Mouse (Mus musculus): Measurements from ENCODE around the gene Nrap. TPM values are rescaled to one million over a fixed set of nuclear protein-coding genes. Genes with fewer than 3 reads are reported as not detected.

Nrap gene
- polyA plus RNA-seq, 1 experiment from 2014 or later, result 0.61 TPM

- H3K4me1 ChIP-seq (replicated peaks), result peaks cover 29% of the 10 kb centered on the region
- WGBS, result 2% methylated on average over 74 of the region's 78 CpGs
These were observed 7.1 kb upstream of the Nrap start, which contains the start of gene Casp7 for GRCm38 (mm10) chr19:56396669-56397621. Gene Casp7, plus strand, starts transcription at chr19:56397129.

GRCm38 (mm10) chr19:56396227-56396626 lies 6.4 kb upstream of the Nrap start:
- peaks cover 23% of the 10 kb centered on the region for H3K4me1 ChIP-seq (replicated peaks)

More at GRCm38 (mm10) chr19:56396669-56397621, 7.1 kb upstream of the Nrap start, which contains the start of gene Casp7:
- peak; percentile 22; the same call in 1 of the 2 replicates for ATAC-seq (ENCODE audit: insufficient number of reproducible peaks, insufficient read depth, low FRiP score, low TSS enrichment, low read depth)
- H3K36me3 ChIP-seq, result no peaks in the 10 kb centered on the region
- no peaks in the 10 kb centered on the region for H3K9me3 ChIP-seq
- peak within 1 kb of the TSS; percentile 84 for H3K4me2 ChIP-seq
- peak within 1 kb of the TSS; percentile 60 for H3K4me3 ChIP-seq (replicated peaks)
- peaks cover 18% of the 10 kb centered on the region for H3K27me3 ChIP-seq
- H3K9ac ChIP-seq (replicated peaks), result peak within 1 kb of the TSS; percentile 80
- H3K27ac ChIP-seq, result peak within 1 kb of the TSS; percentile 88

GRCm38 (mm10) chr19:56395183-56395935 lies 5.5 kb upstream of the Nrap start:
- Histone ChIP-seq H3K4me3 (replicated peaks) (no peak overlapping the region), H3K9ac (replicated peaks) (no peak overlapping the region), H3K36me3 (no peaks in the 10 kb centered on the region), H3K4me2 (no peak overlapping the region), H3K27ac (no peak overlapping the region), H3K4me1 (replicated peaks) (peaks cover 14% of the 10 kb centered on the region), H3K9me3 (no peaks in the 10 kb centered on the region), H3K27me3 (peaks cover 18% of the 10 kb centered on the region)
- no peak for ATAC-seq (ENCODE audit: insufficient number of reproducible peaks, insufficient read depth, low FRiP score, low TSS enrichment, low read depth)
- 86% methylated on average over 16 of the region's 16 CpGs for WGBS

More at GRCm38 (mm10) chr19:56396227-56396626, 6.4 kb upstream of the Nrap start:
- Histone ChIP-seq H3K9ac (replicated peaks) (no peak overlapping the region), H3K4me2 (peak overlapping the region; percentile 84), H3K9me3 (no peaks in the 10 kb centered on the region), H3K27me3 (peaks cover 18% of the 10 kb centered on the region), H3K27ac (no peak overlapping the region; the same call in 1 of the 2 replicates), H3K36me3 (no peaks in the 10 kb centered on the region), H3K4me3 (replicated peaks) (peak overlapping the region; percentile 60)
- no peak for ATAC-seq (ENCODE audit: insufficient number of reproducible peaks, insufficient read depth, low FRiP score, low TSS enrichment, low read depth)
- WGBS, result 41% methylated on average over 12 of the region's 12 CpGs

- 76% methylated on average over 9 of the region's 9 CpGs for WGBS
These were observed 3.6 kb upstream of the Nrap start for GRCm38 (mm10) chr19:56393311-56393866.

GRCm38 (mm10) chr19:56391307-56392046 lies 1.6 kb upstream of the Nrap start:
- Histone ChIP-seq H3K4me2 (no peak overlapping the region), H3K36me3 (no peaks in the 10 kb centered on the region), H3K4me3 (replicated peaks) (no peak overlapping the region), H3K9me3 (no peaks in the 10 kb centered on the region), H3K27me3 (peaks cover 17% of the 10 kb centered on the region), H3K9ac (replicated peaks) (no peak overlapping the region), H3K4me1 (replicated peaks) (peaks cover 5% of the 10 kb centered on the region; the same call in 1 of the 2 replicates), H3K27ac (no peak overlapping the region)
- ATAC-seq (ENCODE audit: insufficient number of reproducible peaks, insufficient read depth, low FRiP score, low TSS enrichment, low read depth), result no peak
- 74% methylated on average over 6 of the region's 6 CpGs for WGBS

More at GRCm38 (mm10) chr19:56393311-56393866, 3.6 kb upstream of the Nrap start:
- Histone ChIP-seq H3K4me2 (no peak overlapping the region), H3K9me3 (no peaks in the 10 kb centered on the region), H3K9ac (replicated peaks) (no peak overlapping the region), H3K4me1 (replicated peaks) (peaks cover 14% of the 10 kb centered on the region), H3K27ac (no peak overlapping the region), H3K36me3 (no peaks in the 10 kb centered on the region), H3K4me3 (replicated peaks) (no peak overlapping the region), H3K27me3 (peaks cover 18% of the 10 kb centered on the region)
- no peak for ATAC-seq (ENCODE audit: insufficient number of reproducible peaks, insufficient read depth, low FRiP score, low TSS enrichment, low read depth)

- 91% methylated on average over 11 of the region's 11 CpGs for WGBS
- Histone ChIP-seq H3K36me3 (no peaks in the 10 kb centered on the region), H3K27ac (no peak overlapping the region), H3K27me3 (no peaks in the 10 kb centered on the region), H3K4me3 (replicated peaks) (no peak overlapping the region), H3K9me3 (no peaks in the 10 kb centered on the region), H3K4me1 (replicated peaks) (no peaks in the 10 kb centered on the region), H3K9ac (replicated peaks) (no peak overlapping the region), H3K4me2 (no peak overlapping the region)
- ATAC-seq (ENCODE audit: insufficient number of reproducible peaks, insufficient read depth, low FRiP score, low TSS enrichment, low read depth), result no peak
These were observed 661 bp downstream of the Nrap start for GRCm38 (mm10) chr19:56389176-56389575.

GRCm38 (mm10) chr19:56387726-56388302 lies 2.0 kb downstream of the Nrap start:
- Histone ChIP-seq H3K4me3 (replicated peaks) (no peak overlapping the region), H3K36me3 (no peaks in the 10 kb centered on the region), H3K9me3 (no peaks in the 10 kb centered on the region), H3K27ac (no peak overlapping the region), H3K9ac (replicated peaks) (no peak overlapping the region), H3K4me1 (replicated peaks) (no peaks in the 10 kb centered on the region), H3K27me3 (no peaks in the 10 kb centered on the region), H3K4me2 (no peak overlapping the region)
- 85% methylated on average over 4 of the region's 4 CpGs for WGBS
- ATAC-seq (ENCODE audit: insufficient number of reproducible peaks, insufficient read depth, low FRiP score, low TSS enrichment, low read depth), result no peak

- Histone ChIP-seq H3K27me3 (no peaks in the 10 kb centered on the region), H3K27ac (no peak overlapping the region), H3K9ac (replicated peaks) (no peak overlapping the region), H3K36me3 (no peaks in the 10 kb centered on the region), H3K4me3 (replicated peaks) (no peak overlapping the region), H3K9me3 (no peaks in the 10 kb centered on the region), H3K4me1 (replicated peaks) (no peaks in the 10 kb centered on the region), H3K4me2 (no peak overlapping the region)
- ATAC-seq (ENCODE audit: insufficient number of reproducible peaks, insufficient read depth, low FRiP score, low TSS enrichment, low read depth), result no peak
- 88% methylated on average over 10 of the region's 10 CpGs for WGBS
These were observed 3.7 kb downstream of the Nrap start for GRCm38 (mm10) chr19:56386095-56386494.

GRCm38 (mm10) chr19:56385546-56385945 lies 4.3 kb downstream of the Nrap start:
- Histone ChIP-seq H3K36me3 (no peaks in the 10 kb centered on the region), H3K27ac (no peak overlapping the region), H3K4me3 (replicated peaks) (no peak overlapping the region), H3K9me3 (no peaks in the 10 kb centered on the region), H3K9ac (replicated peaks) (no peak overlapping the region), H3K4me2 (no peak overlapping the region), H3K4me1 (replicated peaks) (no peaks in the 10 kb centered on the region), H3K27me3 (no peaks in the 10 kb centered on the region)
- ATAC-seq (ENCODE audit: insufficient number of reproducible peaks, insufficient read depth, low FRiP score, low TSS enrichment, low read depth), result no peak
- WGBS, result 82% methylated on average over 5 of the region's 5 CpGs

- H3K4me3 ChIP-seq (replicated peaks), result no peak overlapping the region
- H3K4me2 ChIP-seq, result no peak overlapping the region
- no peak overlapping the region for H3K27ac ChIP-seq
- H3K4me1 ChIP-seq (replicated peaks), result no peaks in the 10 kb centered on the region
- ATAC-seq (ENCODE audit: insufficient number of reproducible peaks, insufficient read depth, low FRiP score, low TSS enrichment, low read depth), result no peak
- no peaks in the 10 kb centered on the region for H3K9me3 ChIP-seq
- no peaks in the 10 kb centered on the region for H3K27me3 ChIP-seq
- no peak overlapping the region for H3K9ac ChIP-seq (replicated peaks)
- WGBS, result 91% methylated on average over 10 of the region's 10 CpGs
- no peaks in the 10 kb centered on the region for H3K36me3 ChIP-seq
These were observed 8.4 kb downstream of the Nrap start for GRCm38 (mm10) chr19:56381407-56381806.
